Mouse (Mus musculus) C2C12 (cell line): ENCODE data around the gene Selplg. TPM values are rescaled to one million over a fixed set of nuclear protein-coding genes. Genes with fewer than 3 reads are reported as not detected.
"Not testable (repeated sequence)": the region's sequence is repeated elsewhere in the genome, so short reads cannot be mapped to it uniquely, and the experiment has no call there.

Source experiments
- H3K27me3 ChIP-seq: one replicate; pipeline ENCODE4 v1.6.1; 2011; ENCODE audit not compliant: control insufficient read depth, insufficient read depth, insufficient read length
- H3K36me3 ChIP-seq: one replicate; pipeline ENCODE4 v1.6.1; 2011; ENCODE audit not compliant: control insufficient read depth, insufficient read depth
- H3K4me3 ChIP-seq: one replicate; pipeline ENCODE4 v1.5.1; 2011; ENCODE audit warnings: mild to moderate bottlenecking, control low read depth; ENCODE audit not compliant: poor library complexity, insufficient read depth, severe bottlenecking
- H3K79me2 ChIP-seq: one replicate; pipeline ENCODE4 v1.6.1; 2011; ENCODE audit not compliant: control insufficient read depth, insufficient read depth
- H3K79me3 ChIP-seq: one replicate; pipeline ENCODE4 v1.6.1; 2011; ENCODE audit warnings: low read depth, control low read depth
- H3ac ChIP-seq: one replicate; pipeline ENCODE3; 2011; ENCODE audit warnings: low read depth; ENCODE audit not compliant: control insufficient read depth, insufficient read length
- CEBPB ChIP-seq: IDR thresholded peaks from one replicate; pipeline ENCODE4 v1.6.1; 2011; ENCODE audit warnings: low read depth, mild to moderate bottlenecking, control low read depth, moderate library complexity
- CTCF ChIP-seq: IDR thresholded peaks from one replicate; pipeline ENCODE4 v1.5.1; 2011; ENCODE audit not compliant: control insufficient read depth, insufficient read depth, insufficient read length
- FOSL1 ChIP-seq: IDR thresholded peaks from one replicate; pipeline ENCODE4 v1.8.0; 2011; ENCODE audit warnings: mild to moderate bottlenecking, low read length; ENCODE audit not compliant: poor library complexity, insufficient read depth, severe bottlenecking
- MAX ChIP-seq: IDR thresholded peaks from one replicate; pipeline ENCODE4 v1.6.1; 2011; ENCODE audit warnings: mild to moderate bottlenecking, control low read depth
- MYOD1 ChIP-seq: IDR thresholded peaks from one replicate; pipeline ENCODE4 v1.6.1; 2011; ENCODE audit warnings: low read depth; ENCODE audit not compliant: control insufficient read depth, insufficient read length
- MYOG ChIP-seq: IDR thresholded peaks from one replicate; pipeline ENCODE4 v1.6.1; 2011; ENCODE audit not compliant: control insufficient read depth, insufficient read length; ENCODE audit errors: extremely low read depth
- USF1 ChIP-seq: IDR thresholded peaks from one replicate; pipeline ENCODE4 v1.6.1; 2011; ENCODE audit warnings: low read depth, mild to moderate bottlenecking, control low read depth, moderate library complexity
- polyA plus RNA-seq: library from polyadenylated mRNA; unstranded; fragments of >200 nt; fragmentation: generic; extraction: Trizol; gene quantifications from one replicate; pipeline ENCODE4 v1.2.1, GENCODE M21; 2012; ENCODE audit warnings: missing spikeins

Gene Selplg
- polyA plus RNA-seq, 1 experiment, result 0.06 TPM

- H3K4me3 ChIP-seq, result no peak overlapping the region
- no peaks in the 10 kb centered on the region for H3K79me2 ChIP-seq
- H3K36me3 ChIP-seq, result no peaks in the 10 kb centered on the region
- no peak overlapping the region for H3ac ChIP-seq
- H3K27me3 ChIP-seq, result peaks cover 11% of the 10 kb centered on the region
- TF ChIP-seq CEBPB, result no peak
- TF ChIP-seq USF1, result no peak
- no peak for TF ChIP-seq CTCF
- no peak for TF ChIP-seq MAX
- no peak for TF ChIP-seq MYOG
- no peak for TF ChIP-seq MYOD1
- no peak for TF ChIP-seq FOSL1
- no peaks in the 10 kb centered on the region for H3K79me3 ChIP-seq
Measured at GRCm38 (mm10) chr5:113815041-113815389, 17.4 kb downstream of the Selplg start.

GRCm38 (mm10) chr5:113814111-113815040, 18.1 kb downstream of the Selplg start:
- TF ChIP-seq FOSL1, result no peak
- TF ChIP-seq MYOG, result no peak
- TF ChIP-seq CTCF, result no peak
- no peak for TF ChIP-seq USF1
- TF ChIP-seq CEBPB, result no peak
- no peak for TF ChIP-seq MAX
- TF ChIP-seq MYOD1, result no peak
- Histone ChIP-seq H3K4me3 (no peak overlapping the region), H3K36me3 (no peaks in the 10 kb centered on the region), H3K27me3 (peaks cover 8% of the 10 kb centered on the region), H3K79me3 (no peaks in the 10 kb centered on the region), H3ac (no peak overlapping the region), H3K79me2 (no peaks in the 10 kb centered on the region)

DNA sequence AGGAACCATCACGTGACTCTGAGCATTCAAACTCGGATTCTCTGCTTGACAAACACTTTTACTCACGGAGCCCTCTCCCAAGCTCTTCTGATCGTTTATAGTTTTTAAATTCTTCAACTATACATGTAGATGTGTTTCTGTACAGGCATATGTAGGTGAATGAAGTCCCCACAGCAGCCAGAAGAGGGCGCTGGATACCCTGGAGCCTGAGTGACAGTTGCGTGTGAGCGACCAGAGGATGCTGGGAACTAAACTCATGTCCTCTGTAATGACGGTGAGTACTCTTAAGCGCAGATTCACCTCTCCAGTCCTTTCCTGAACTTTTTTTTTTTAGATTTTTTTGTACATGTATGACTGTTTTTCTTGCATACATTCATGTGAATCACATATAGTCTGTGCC, 18.8 kb downstream of the Selplg start:
- Histone ChIP-seq H3K36me3 (no peaks in the 10 kb centered on the region), H3K27me3 (peaks cover under 1% of the 10 kb centered on the region), H3ac (no peak overlapping the region), H3K79me3 (no peaks in the 10 kb centered on the region), H3K4me3 (no peak overlapping the region), H3K79me2 (no peaks in the 10 kb centered on the region)
- TF ChIP-seq USF1 (peak; percentile 31), CEBPB (no peak)

- no peaks in the 10 kb centered on the region for H3K27me3 ChIP-seq
- no peak overlapping the region for H3K4me3 ChIP-seq
- TF ChIP-seq CTCF (no peak), FOSL1 (no peak), USF1 (no peak), MYOD1 (no peak), MYOG (no peak), CEBPB (no peak)
Measured at GRCm38 (mm10) chr5:113812638-113813037, 19.8 kb downstream of the Selplg start.

GRCm38 (mm10) chr5:113811824-113812420, 20.5 kb downstream of the Selplg start:
- H3K79me2 ChIP-seq, H3K27me3 ChIP-seq: not testable (repeated sequence)

More at GRCm38 (mm10) chr5:113812638-113813037, 19.8 kb downstream of the Selplg start:
- H3K79me2 ChIP-seq, result no peaks in the 10 kb centered on the region
- H3K36me3 ChIP-seq, result no peaks in the 10 kb centered on the region
- H3ac ChIP-seq, result no peak overlapping the region
- no peaks in the 10 kb centered on the region for H3K79me3 ChIP-seq

GRCm38 (mm10) chr5:113810111-113810510, 22.3 kb downstream of the Selplg start:
- no peaks in the 10 kb centered on the region for H3K36me3 ChIP-seq
- no peaks in the 10 kb centered on the region for H3K79me2 ChIP-seq
- H3K4me3 ChIP-seq, result no peak overlapping the region
- no peak for TF ChIP-seq USF1
- TF ChIP-seq MAX, result no peak
- H3K27me3 ChIP-seq, result no peaks in the 10 kb centered on the region
- no peaks in the 10 kb centered on the region for H3K79me3 ChIP-seq
- no peak overlapping the region for H3ac ChIP-seq

More at GRCm38 (mm10) chr5:113811824-113812420, 20.5 kb downstream of the Selplg start:
- H3K79me3 ChIP-seq, H3K36me3 ChIP-seq, H3ac ChIP-seq, H3K4me3 ChIP-seq: not testable (repeated sequence)
